Mouse (Mus musculus) lung, adult 2 months (tissue): ENCODE results near the gene Reps1.

Source experiments
- CTCF ChIP-seq: fragments of 200-500 bp; IDR thresholded peaks from 2 replicates; pipeline ENCODE4 v1.5.1; 2011; ENCODE audit warnings: mild to moderate bottlenecking, low read length, control low read depth; ENCODE audit not compliant: insufficient read depth
- POLR2A ChIP-seq: fragments of 200-500 bp; IDR thresholded peaks from 2 replicates; pipeline ENCODE4 v1.6.1; 2011; ENCODE audit warnings: low read depth, mild to moderate bottlenecking, control low read depth, low read length, borderline replicate concordance; ENCODE audit errors: extremely low read depth

DNA sequence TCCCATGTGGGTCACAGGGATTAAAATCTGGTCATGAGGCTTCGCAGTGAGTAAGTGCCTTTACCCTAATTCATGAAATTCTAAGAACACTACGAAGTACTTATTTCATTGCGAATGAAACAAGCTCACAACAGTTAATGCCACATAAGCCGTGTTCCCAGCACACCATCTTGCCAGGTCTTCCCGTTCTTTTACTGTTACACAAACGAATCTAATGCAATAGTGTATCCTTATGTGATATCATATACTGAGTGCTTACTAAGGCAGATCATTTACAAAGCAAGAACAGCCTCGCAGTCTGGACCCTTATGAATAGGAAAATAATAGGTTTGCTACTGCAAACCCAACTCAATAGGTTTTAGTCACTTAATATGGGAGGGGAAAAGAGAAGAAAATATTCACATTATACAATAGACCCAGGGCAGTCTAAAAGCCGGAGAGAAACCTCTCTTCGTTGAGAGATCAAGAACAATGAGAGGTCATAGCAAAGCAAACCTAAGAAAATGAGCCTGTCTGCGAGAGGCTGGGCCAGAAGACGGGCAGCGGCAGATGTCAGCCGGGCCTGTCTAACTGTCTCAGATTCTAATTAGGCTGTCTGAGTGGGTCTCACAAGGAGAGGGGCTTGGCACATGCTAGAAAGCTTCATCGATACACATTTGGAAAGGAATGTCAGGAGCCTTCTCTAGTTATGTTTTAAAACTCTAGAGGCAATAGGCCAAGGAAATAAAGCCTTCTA is 33.9 kb upstream of the Reps1 start:
- TF ChIP-seq CTCF (no peak), POLR2A (no peak)
